Mouse (Mus musculus) CH12.LX (cell line): Measurements from ENCODE around the gene Kdm1b. TPM values are rescaled to one million over a fixed set of nuclear protein-coding genes. Genes with fewer than 3 reads are reported as not detected.

Source experiments
- DNase-seq: peaks from one replicate; pipeline ENCODE4 v3.0.0-alpha.2; 2013; ENCODE audit errors: extremely low read depth
- H3K27ac ChIP-seq: 2 replicates; pipeline ENCODE4 v1.5.1; 2012; ENCODE audit warnings: low read depth, mild to moderate bottlenecking, control low read depth, moderate library complexity; ENCODE audit not compliant: insufficient read depth
- H3K27me3 ChIP-seq: replicated peaks from 2 replicates; pipeline ENCODE3; 2012; ENCODE audit warnings: inconsistent platforms
- H3K36me3 ChIP-seq, 2 experiments: replicated peaks in 1 of 2; 2 replicates each; pipeline versions ENCODE3 to v1.6.1; 2012; ENCODE audit warnings: inconsistent platforms in 1 of 2, low read length in 1 of 2, mild to moderate bottlenecking in 1 of 2, mixed read lengths in 1 of 2, moderate library complexity in 1 of 2; ENCODE audit not compliant: control insufficient read depth in 1 of 2, insufficient read depth in 1 of 2
- H3K4me1 ChIP-seq, 2 experiments: 2 replicates each; pipeline ENCODE4 v1.6.1; 2012; ENCODE audit warnings: inconsistent platforms in 1 of 2, moderate library complexity in 1 of 2; ENCODE audit not compliant: insufficient read depth in 2 of 2, control insufficient read depth in 1 of 2
- H3K4me2 ChIP-seq: 2 replicates; pipeline ENCODE4 v1.6.1; 2012; ENCODE audit warnings: low read depth, mild to moderate bottlenecking, control low read depth; ENCODE audit not compliant: poor library complexity, insufficient read depth, severe bottlenecking
- H3K4me3 ChIP-seq, 3 experiments: fragments of 150-350 bp in 1 of 3; sonication (generic) in 1 of 3; replicated peaks in 1 of 3; 2 replicates each; pipeline versions ENCODE3 to v1.5.1; 2011 to 2012; ENCODE audit warnings: low read depth in 2 of 3, low read length in 2 of 3, mild to moderate bottlenecking in 2 of 3, moderate library complexity in 2 of 3, control low read depth in 1 of 3, improper control_type of control experiment in 1 of 3, inconsistent platforms in 1 of 3, mixed read lengths in 1 of 3; ENCODE audit not compliant: poor library complexity in 1 of 3
- H3K79me2 ChIP-seq: replicated peaks from 2 replicates; pipeline ENCODE4 v1.6.1; 2012; ENCODE audit warnings: mild to moderate bottlenecking, moderate library complexity; ENCODE audit not compliant: control insufficient read depth, poor library complexity, insufficient read depth, severe bottlenecking; ENCODE audit errors: extremely low read depth
- H3K9ac ChIP-seq: 2 replicates; pipeline ENCODE4 v1.6.1; 2012; ENCODE audit warnings: low read depth, mild to moderate bottlenecking, control low read depth, moderate library complexity; ENCODE audit not compliant: insufficient read depth
- H3K9me3 ChIP-seq: replicated peaks from 2 replicates; pipeline ENCODE3; 2012; ENCODE audit warnings: low read length, inconsistent platforms, mixed read lengths
- CHD1 ChIP-seq: IDR thresholded peaks from 2 replicates; pipeline ENCODE4 v1.6.1; 2012; ENCODE audit warnings: low read depth, low read length, improper control_type of control experiment, inconsistent platforms
- CHD2 ChIP-seq: IDR thresholded peaks from 2 replicates; pipeline ENCODE4 v1.6.1; 2011; ENCODE audit warnings: low read length, improper control_type of control experiment
- CTCF ChIP-seq, 2 experiments: IDR thresholded peaks in 1 of 2; conservative IDR thresholded peaks in 1 of 2; 2 replicates each; pipeline ENCODE4 v1.5.1; 2011 to 2012; ENCODE audit warnings: low read depth in 2 of 2, low read length in 2 of 2, improper control_type of control experiment in 1 of 2, inconsistent platforms in 1 of 2, mild to moderate bottlenecking in 1 of 2, moderate library complexity in 1 of 2
- E2F4 ChIP-seq: IDR thresholded peaks from 2 replicates; pipeline ENCODE4 v1.6.1; 2011; ENCODE audit warnings: low read depth, low read length, improper control_type of control experiment; ENCODE audit not compliant: insufficient replicate concordance
- ELF1 ChIP-seq: IDR thresholded peaks from 2 replicates; pipeline ENCODE4 v1.6.1; 2014; ENCODE audit warnings: low read depth, mild to moderate bottlenecking, inconsistent platforms, low read length, improper control_type of control experiment
- EP300 ChIP-seq: IDR thresholded peaks from 2 replicates; pipeline ENCODE4 v1.6.1; 2011; ENCODE audit warnings: low read length, improper control_type of control experiment
- GABPA ChIP-seq: IDR thresholded peaks from 2 replicates; pipeline ENCODE4 v1.6.1; 2012; ENCODE audit warnings: low read depth, low read length, improper control_type of control experiment, inconsistent platforms; ENCODE audit not compliant: insufficient replicate concordance
- HCFC1 ChIP-seq: IDR thresholded peaks from 2 replicates; pipeline ENCODE4 v1.6.1; 2012; ENCODE audit warnings: low read depth, mild to moderate bottlenecking, inconsistent platforms, low read length, improper control_type of control experiment
- IRF4 ChIP-seq: IDR thresholded peaks from 2 replicates; pipeline ENCODE4 v1.6.1; 2014; ENCODE audit warnings: low read depth, mild to moderate bottlenecking, inconsistent platforms, low read length, improper control_type of control experiment
- JUND ChIP-seq: conservative IDR thresholded peaks from 2 replicates; pipeline ENCODE4 v1.6.1; 2011; ENCODE audit warnings: low read depth, low read length, improper control_type of control experiment
- KAT2A ChIP-seq: IDR thresholded peaks from 2 replicates; pipeline ENCODE4 v1.6.1; 2012; ENCODE audit warnings: low read length, improper control_type of control experiment, inconsistent platforms; ENCODE audit not compliant: insufficient replicate concordance
- MAX ChIP-seq: IDR thresholded peaks from 2 replicates; pipeline ENCODE4 v1.6.1; 2011; ENCODE audit warnings: low read length, improper control_type of control experiment
- MEF2A ChIP-seq: IDR thresholded peaks from 2 replicates; pipeline ENCODE4 v1.6.1; 2014; ENCODE audit warnings: low read depth, mild to moderate bottlenecking, inconsistent platforms, low read length, improper control_type of control experiment, borderline replicate concordance
- MXI1 ChIP-seq: IDR thresholded peaks from 2 replicates; pipeline ENCODE4 v1.6.1; 2011; ENCODE audit warnings: mild to moderate bottlenecking, low read depth, low read length, improper control_type of control experiment
- NELFE ChIP-seq: IDR thresholded peaks from 2 replicates; pipeline ENCODE4 v1.6.1; 2011; ENCODE audit warnings: low read depth, low read length, improper control_type of control experiment
- NRF1 ChIP-seq: IDR thresholded peaks from 2 replicates; pipeline ENCODE4 v1.6.1; 2014; ENCODE audit warnings: low read depth, mild to moderate bottlenecking, inconsistent platforms, low read length, improper control_type of control experiment, moderate library complexity
- PAX5 ChIP-seq: IDR thresholded peaks from 2 replicates; pipeline ENCODE4 v1.6.1; 2012; ENCODE audit warnings: low read length, inconsistent platforms, mixed read lengths
- POLR2A ChIP-seq: IDR thresholded peaks from 2 replicates; pipeline ENCODE4 v1.6.1; 2011; ENCODE audit warnings: low read depth, mild to moderate bottlenecking, improper control_type of control experiment, low read length
- POLR2AphosphoS2 ChIP-seq: IDR thresholded peaks from 2 replicates; pipeline ENCODE4 v1.6.1; 2011; ENCODE audit warnings: low read depth, low read length, improper control_type of control experiment
- RAD21 ChIP-seq: IDR thresholded peaks from 2 replicates; pipeline ENCODE4 v1.6.1; 2011; ENCODE audit warnings: low read depth, mild to moderate bottlenecking, low read length, improper control_type of control experiment, moderate library complexity
- SIN3A ChIP-seq: IDR thresholded peaks from 2 replicates; pipeline ENCODE4 v1.6.1; 2012; ENCODE audit warnings: low read length, improper control_type of control experiment, inconsistent platforms
- SMC3 ChIP-seq: IDR thresholded peaks from 2 replicates; pipeline ENCODE4 v1.6.1; 2011; ENCODE audit warnings: low read depth, low read length, improper control_type of control experiment
- TBP ChIP-seq: conservative IDR thresholded peaks from 2 replicates; pipeline ENCODE4 v1.6.1; 2011; ENCODE audit warnings: low read depth, low read length, improper control_type of control experiment
- USF2 ChIP-seq: conservative IDR thresholded peaks from 2 replicates; pipeline ENCODE4 v1.6.1; 2011; ENCODE audit warnings: low read depth, low read length, improper control_type of control experiment
- ZMIZ1 ChIP-seq: IDR thresholded peaks from 2 replicates; pipeline ENCODE4 v1.6.1; 2012; ENCODE audit warnings: low read depth, mild to moderate bottlenecking, inconsistent platforms, low read length, improper control_type of control experiment
- dilution Hi-C: fragments of 300-500 bp; cut with MboI; formaldehyde crosslinking; loops from 2 replicates; pipeline ENCODE4 v1.14.3; 2020; ENCODE audit warnings: low sequenced_read_pairs; ENCODE audit not compliant: extremely low pct_unique_long_range_greater_than_20kb, extremely low pct_ligation_motif_present
- in situ Hi-C: fragments of 300-500 bp; cut with MboI; formaldehyde crosslinking; loops from 3 replicates; pipeline ENCODE4 v1.14.3; 2019; ENCODE audit warnings: low sequenced_read_pairs, low pct_ligation_motif_present, low pct_unique_long_range_greater_than_20kb, mixed read lengths
- polyA plus RNA-seq: library from polyadenylated mRNA; unstranded; fragments of >175 nt; gene quantifications from 2 replicates; pipeline ENCODE4 v1.2.1, GENCODE M21; 2012; ENCODE audit warnings: low read depth; ENCODE audit not compliant: insufficient read length
- total RNA-seq, 2 experiments: library from RNA; depleted of rRNA; stranded (reverse); fragments of 300-350 nt in 1 of 2; fragments of >200 nt in 1 of 2; gene quantifications; 2 replicates each; pipeline ENCODE4 v1.2.3; 2012 to 2014

Kdm1b gene
- total and polyA plus RNA-seq, 3 experiments: 9.8 to 20.3 (median 11.1) TPM

DNA sequence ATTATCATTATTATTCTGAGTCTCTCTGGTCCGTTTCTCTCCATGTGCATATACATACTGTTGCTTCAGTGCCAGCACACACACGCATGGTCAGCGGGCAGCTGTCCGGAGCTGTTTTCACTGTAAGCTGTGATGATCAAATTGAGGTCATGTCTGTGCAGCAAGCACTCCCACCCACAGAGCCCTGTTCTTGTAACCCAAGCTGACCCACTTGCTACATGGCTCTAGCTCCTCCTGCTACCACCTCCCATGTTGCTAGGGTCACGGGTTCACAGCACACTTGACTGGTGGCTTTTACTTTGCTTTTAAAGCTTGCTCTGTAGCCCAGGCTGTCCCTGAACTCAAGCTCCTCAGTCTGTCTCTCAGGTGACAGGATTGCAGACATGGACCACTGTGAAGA, 29.2 kb downstream of the Kdm1b start:
- no peak for DNase-seq
- Histone ChIP-seq H3K4me2 (no peak overlapping the region), H3K27me3 (no peaks in the 10 kb centered on the region), H3K36me3 (peaks cover under 1 to 81% of the 10 kb centered on the region in 2 experiments), H3K79me2 (no peaks in the 10 kb centered on the region), H3K4me1 (no peaks in the 10 kb centered on the region), H3K9me3 (no peaks in the 10 kb centered on the region), H3K4me3 (no peak overlapping the region), H3K9ac (no peak overlapping the region), H3K27ac (no peak overlapping the region)
- in situ Hi-C loops: no loop called here
- dilution Hi-C loops: no loop called here
- TF ChIP-seq POLR2AphosphoS2: no peak
- no peak for TF ChIP-seq ELF1
- no peak for TF ChIP-seq POLR2A
- no peak for TF ChIP-seq NELFE
- TF ChIP-seq GABPA: no peak
- no peak for TF ChIP-seq CTCF (conservative IDR thresholded peaks at IDR 0.05 in 1 of 2, IDR thresholded peaks at IDR 0.05 in 1 of 2; ENCODE audit: low read depth in 2 of 2, low read length in 2 of 2)
- no peak for TF ChIP-seq E2F4
- TF ChIP-seq PAX5: no peak
- TF ChIP-seq IRF4: no peak
- TF ChIP-seq TBP: no peak
- TF ChIP-seq USF2: no peak
- TF ChIP-seq KAT2A: no peak
- TF ChIP-seq SMC3: no peak
- TF ChIP-seq CHD2: no peak
- TF ChIP-seq HCFC1: no peak
- TF ChIP-seq MEF2A: no peak
- TF ChIP-seq RAD21: no peak
- no peak for TF ChIP-seq ZMIZ1
- TF ChIP-seq EP300: no peak
- TF ChIP-seq MAX: no peak

DNA sequence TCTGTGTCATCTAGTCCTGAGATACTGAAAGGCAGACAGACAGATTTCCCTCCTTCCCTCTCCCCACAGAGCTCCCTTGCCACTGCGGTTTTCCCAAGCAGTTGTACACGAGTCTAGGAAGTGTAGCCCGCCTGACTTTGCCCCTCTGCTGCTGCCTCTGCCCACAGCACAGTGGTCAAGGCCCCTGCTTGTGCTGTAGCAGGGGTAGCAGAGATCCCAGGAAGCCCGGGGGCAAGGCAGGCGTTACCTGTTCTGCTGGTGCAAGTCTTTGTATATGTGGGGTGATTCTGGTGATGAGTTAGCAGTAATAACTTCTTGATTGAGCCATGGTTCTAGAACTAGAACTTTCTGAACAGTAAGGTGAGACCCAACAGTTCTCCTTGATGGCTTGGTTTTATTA, 32.9 kb downstream of the Kdm1b start:
- H3K4me2 ChIP-seq: no peak overlapping the region
- no peak for DNase-seq
- no peaks in the 10 kb centered on the region for H3K9me3 ChIP-seq
- no peaks in the 10 kb centered on the region for H3K4me1 ChIP-seq
- peaks cover 5 to 89% of the 10 kb centered on the region in 2 experiments for H3K36me3 ChIP-seq
- dilution Hi-C loops: no loop called here
- H3K27ac ChIP-seq: no peak overlapping the region
- TF ChIP-seq E2F4 (no peak), NRF1 (no peak), JUND (no peak), ZMIZ1 (no peak), SIN3A (no peak), POLR2A (no peak), HCFC1 (no peak), EP300 (no peak), KAT2A (no peak), MXI1 (no peak), CHD1 (no peak), SMC3 (no peak)
- in situ Hi-C loops: no loop called here
- H3K4me3 ChIP-seq: no peak overlapping the region
- H3K27me3 ChIP-seq: no peaks in the 10 kb centered on the region
- H3K9ac ChIP-seq: no peak overlapping the region
- H3K79me2 ChIP-seq: no peaks in the 10 kb centered on the region
